Mouse (Mus musculus) limb, embryonic 13.5 days (tissue): ENCODE data around the gene Atp5l. TPM values are rescaled to one million over a fixed set of nuclear protein-coding genes. Genes with fewer than 3 reads are reported as not detected.

ENCODE experiments used
- ATAC-seq: fragments of 200-750 bp; cut with Nextera tagmentation; 2 replicates; pipeline ENCODE4 v1.8.0; 2017; ENCODE audit warnings: low read depth, moderate number of reproducible peaks, moderate TSS enrichment; ENCODE audit not compliant: low FRiP score
- H3K27ac ChIP-seq: fragments of 300-500 bp; sonication (generic); 2 replicates; pipeline ENCODE4 v1.5.1; 2015; ENCODE audit warnings: inconsistent platforms, mild to moderate bottlenecking, moderate library complexity
- H3K27me3 ChIP-seq: fragments of 300-500 bp; sonication (generic); 2 replicates; pipeline ENCODE4 v1.6.1; 2015; ENCODE audit warnings: mild to moderate bottlenecking, inconsistent platforms
- H3K36me3 ChIP-seq: fragments of 300-500 bp; sonication (generic); 2 replicates; pipeline ENCODE4 v1.6.1; 2015; ENCODE audit warnings: inconsistent platforms, mild to moderate bottlenecking, moderate library complexity
- H3K4me1 ChIP-seq: fragments of 300-500 bp; sonication (generic); 2 replicates; pipeline ENCODE4 v1.6.1; 2015; ENCODE audit warnings: inconsistent platforms
- H3K4me2 ChIP-seq: fragments of 300-500 bp; sonication (generic); replicated peaks from 2 replicates; pipeline ENCODE4 v1.6.1; 2015; ENCODE audit warnings: inconsistent platforms, mild to moderate bottlenecking, moderate library complexity
- H3K4me3 ChIP-seq: fragments of 300-500 bp; sonication (generic); 2 replicates; pipeline ENCODE4 v1.5.1; 2015; ENCODE audit warnings: moderate library complexity, mild to moderate bottlenecking, inconsistent platforms
- H3K9ac ChIP-seq: fragments of 300-500 bp; sonication (generic); 2 replicates; pipeline ENCODE4 v1.6.1; 2015; ENCODE audit warnings: mild to moderate bottlenecking, inconsistent platforms
- H3K9me3 ChIP-seq: fragments of 300-500 bp; sonication (generic); 2 replicates; pipeline ENCODE4 v1.6.1; 2016; ENCODE audit warnings: inconsistent platforms
- WGBS: fragments of 180-500 bp; shearing (Covaris S2); methylation state at CpG from one replicate; pipeline ENCODE4 v1.1.7; 2015; 5-methylcytosine and 5-hydroxymethylcytosine counted together
- polyA plus RNA-seq: library from polyadenylated mRNA; unstranded; fragments of >200 nt; fragmentation: Nextera tagmentation; extraction: Ambion mirVana; gene quantifications from 2 replicates; pipeline ENCODE4 v1.2.1, GENCODE M21; 2015

Atp5l gene
- polyA plus RNA-seq, 1 experiment from 2014 or later, result 613 TPM

GRCm38 (mm10) chr9:44891210-44891609 is 29.3 kb downstream of the Atp5l start:
- 83% methylated on average over 6 of the region's 6 CpGs for WGBS
- no peak overlapping the region for H3K4me2 ChIP-seq
- H3K9ac ChIP-seq, result no peak overlapping the region
- no peaks in the 10 kb centered on the region; the same call in 1 of the 2 replicates for H3K27me3 ChIP-seq
- no peaks in the 10 kb centered on the region for H3K9me3 ChIP-seq
- no peaks in the 10 kb centered on the region for H3K36me3 ChIP-seq
- no peak overlapping the region for H3K27ac ChIP-seq
- H3K4me3 ChIP-seq, result no peak overlapping the region
- no peaks in the 10 kb centered on the region for H3K4me1 ChIP-seq
- ATAC-seq, result no peak

DNA sequence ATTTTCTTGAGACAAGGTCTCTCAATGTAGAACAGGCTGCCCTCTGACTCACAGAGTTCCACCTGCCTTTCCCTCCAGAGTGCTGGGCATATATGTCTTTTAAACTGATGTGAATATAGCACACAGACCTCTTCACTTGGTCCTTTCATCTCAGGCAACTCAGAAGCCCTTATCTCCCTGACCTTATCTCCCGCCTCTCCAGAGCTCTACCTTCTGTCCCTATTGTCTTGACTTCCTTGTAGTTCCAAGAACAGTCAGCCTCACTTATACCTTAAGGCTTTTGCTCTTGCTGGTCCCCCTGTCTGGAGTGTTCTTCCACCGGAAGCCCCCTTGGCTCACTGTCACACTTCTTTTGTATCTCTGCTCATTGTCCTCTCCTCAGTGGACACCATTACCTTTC is 30.4 kb downstream of the Atp5l start:
- no peak overlapping the region; the same call in 1 of the 2 replicates for H3K9ac ChIP-seq
- H3K4me1 ChIP-seq, result no peaks in the 10 kb centered on the region
- no peak for ATAC-seq
- no peak overlapping the region for H3K4me2 ChIP-seq
- H3K9me3 ChIP-seq, result no peaks in the 10 kb centered on the region
- no peak overlapping the region for H3K27ac ChIP-seq
- H3K36me3 ChIP-seq, result no peaks in the 10 kb centered on the region
- no peaks in the 10 kb centered on the region; the same call in 1 of the 2 replicates for H3K27me3 ChIP-seq
- 58% methylated on average over 2 of the region's 2 CpGs for WGBS
- H3K4me3 ChIP-seq, result no peak overlapping the region

DNA sequence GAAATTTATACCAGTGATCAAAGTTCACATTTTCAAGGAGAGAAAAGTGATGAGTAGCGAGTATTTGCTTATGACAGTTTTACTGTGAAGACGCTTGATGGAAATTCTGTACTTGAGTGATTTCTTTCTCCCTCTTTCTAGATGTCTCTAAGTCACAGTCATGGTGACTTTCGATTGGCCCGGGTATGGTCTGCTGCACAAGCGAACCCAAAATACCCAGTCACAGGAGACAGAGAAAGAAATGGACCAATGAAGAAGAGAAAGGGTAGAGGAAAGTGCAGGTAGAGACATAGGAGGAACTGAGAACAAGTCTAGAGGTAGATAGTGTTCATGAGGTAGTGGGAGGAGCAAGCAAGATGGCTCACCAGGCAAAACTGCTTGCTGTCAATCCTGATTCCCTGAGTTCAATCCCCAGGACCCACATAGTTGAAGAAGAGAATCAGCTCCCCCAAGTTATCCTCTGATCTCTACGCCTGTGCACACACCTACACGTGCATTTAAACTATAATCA is 32.4 kb downstream of the Atp5l start:
- no peak overlapping the region for H3K9ac ChIP-seq
- 86% methylated on average over 7 of the region's 7 CpGs for WGBS
- H3K4me1 ChIP-seq, result peaks cover 3% of the 10 kb centered on the region
- no peak for ATAC-seq
- no peak overlapping the region for H3K4me3 ChIP-seq
- no peak overlapping the region for H3K27ac ChIP-seq
- H3K36me3 ChIP-seq, result no peaks in the 10 kb centered on the region
- H3K9me3 ChIP-seq, result no peaks in the 10 kb centered on the region
- no peaks in the 10 kb centered on the region; the same call in 1 of the 2 replicates for H3K27me3 ChIP-seq
- H3K4me2 ChIP-seq, result no peak overlapping the region

DNA sequence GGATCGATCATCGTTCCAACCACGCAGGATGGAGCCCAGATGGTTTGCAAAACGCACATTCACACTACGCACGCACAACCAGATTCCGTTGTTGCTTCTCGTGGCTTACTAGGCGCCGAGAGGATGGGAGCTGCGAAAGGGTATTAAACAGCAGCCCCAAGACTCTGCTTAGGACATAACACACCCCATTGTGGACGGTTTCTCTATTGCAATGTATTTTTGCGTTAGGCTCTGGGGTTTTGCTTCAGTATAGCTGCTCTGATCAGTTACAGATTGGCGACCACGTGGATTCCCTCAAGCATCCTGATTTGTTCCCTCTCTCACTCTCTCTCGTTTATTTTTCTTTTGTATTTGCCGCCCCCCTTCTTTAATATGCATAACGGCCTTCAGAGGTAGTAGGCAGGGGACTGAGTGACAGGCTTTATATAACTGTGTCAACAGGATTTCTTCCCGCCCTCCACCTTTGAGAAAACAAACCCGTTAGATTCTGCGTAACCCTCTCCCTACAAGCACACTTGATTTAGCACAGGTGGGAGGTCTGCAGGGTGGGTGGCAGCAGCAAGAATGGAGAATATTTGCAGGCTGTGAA is 37.5 kb downstream of the Atp5l start:
- peak; percentile 9 for ATAC-seq
- Histone ChIP-seq H3K4me3 (peak overlapping the region; percentile 87), H3K4me2 (peak overlapping the region; percentile 98), H3K27ac (peak overlapping the region; percentile 99; the same call in 1 of the 2 replicates), H3K9me3 (no peaks in the 10 kb centered on the region), H3K27me3 (no peaks in the 10 kb centered on the region), H3K4me1 (peaks cover 29% of the 10 kb centered on the region), H3K36me3 (no peaks in the 10 kb centered on the region), H3K9ac (peak overlapping the region; percentile 86)
- under 1% methylated on average over 21 of the region's 21 CpGs for WGBS

- Histone ChIP-seq H3K27ac (peak overlapping the region; percentile 99), H3K27me3 (no peaks in the 10 kb centered on the region), H3K36me3 (peaks cover 3% of the 10 kb centered on the region), H3K4me2 (peak overlapping the region; percentile 98), H3K9ac (peak overlapping the region; percentile 86), H3K4me3 (peak overlapping the region; percentile 87), H3K4me1 (peaks cover 34% of the 10 kb centered on the region), H3K9me3 (no peaks in the 10 kb centered on the region)
- ATAC-seq, result peak; percentile 63
- under 1% methylated on average over 26 of the region's 27 CpGs for WGBS
Measured at GRCm38 (mm10) chr9:44882436-44882980, 38.0 kb downstream of the Atp5l start.

- H3K36me3 ChIP-seq, result peaks cover 5% of the 10 kb centered on the region
- H3K4me3 ChIP-seq, result peak overlapping the region; percentile 87
- peaks cover 39% of the 10 kb centered on the region for H3K4me1 ChIP-seq
- peak overlapping the region; percentile 86 for H3K9ac ChIP-seq
- no peaks in the 10 kb centered on the region for H3K27me3 ChIP-seq
- under 1% methylated on average over 29 of the region's 29 CpGs for WGBS
- peak overlapping the region; percentile 99 for H3K27ac ChIP-seq
- H3K4me2 ChIP-seq, result peak overlapping the region; percentile 98
- ATAC-seq, result peak; percentile 67
- no peaks in the 10 kb centered on the region for H3K9me3 ChIP-seq
Measured at GRCm38 (mm10) chr9:44881941-44882435, 38.6 kb downstream of the Atp5l start.

- Histone ChIP-seq H3K9ac (peak within 1 kb of the TSS; percentile 97), H3K4me3 (peak within 1 kb of the TSS; percentile 87), H3K36me3 (peaks cover 5% of the 10 kb centered on the region), H3K27me3 (no peaks in the 10 kb centered on the region), H3K4me1 (peaks cover 45% of the 10 kb centered on the region), H3K27ac (peak within 1 kb of the TSS; percentile 99), H3K9me3 (no peaks in the 10 kb centered on the region), H3K4me2 (peak within 1 kb of the TSS; percentile 98)
- 1% methylated on average over 54 of the region's 71 CpGs for WGBS
- ATAC-seq, result peak; percentile 76
Measured at GRCm38 (mm10) chr9:44881221-44881871, 39.2 kb downstream of the Atp5l start, which contains the start of gene Kmt2a. Gene Kmt2a, minus strand, starts transcription at chr9:44881296.

GRCm38 (mm10) chr9:44880309-44881081 is 40.0 kb downstream of the Atp5l start:
- Histone ChIP-seq H3K27me3 (no peaks in the 10 kb centered on the region), H3K4me1 (peaks cover 53% of the 10 kb centered on the region), H3K9me3 (no peaks in the 10 kb centered on the region), H3K4me3 (peak overlapping the region; percentile 87), H3K27ac (peak overlapping the region; percentile 99), H3K36me3 (peaks cover 5% of the 10 kb centered on the region), H3K9ac (peak overlapping the region; percentile 97), H3K4me2 (peak overlapping the region; percentile 98)
- under 1% methylated on average over 42 of the region's 44 CpGs for WGBS
- peak; percentile 8; the same call in 1 of the 2 replicates for ATAC-seq

DNA sequence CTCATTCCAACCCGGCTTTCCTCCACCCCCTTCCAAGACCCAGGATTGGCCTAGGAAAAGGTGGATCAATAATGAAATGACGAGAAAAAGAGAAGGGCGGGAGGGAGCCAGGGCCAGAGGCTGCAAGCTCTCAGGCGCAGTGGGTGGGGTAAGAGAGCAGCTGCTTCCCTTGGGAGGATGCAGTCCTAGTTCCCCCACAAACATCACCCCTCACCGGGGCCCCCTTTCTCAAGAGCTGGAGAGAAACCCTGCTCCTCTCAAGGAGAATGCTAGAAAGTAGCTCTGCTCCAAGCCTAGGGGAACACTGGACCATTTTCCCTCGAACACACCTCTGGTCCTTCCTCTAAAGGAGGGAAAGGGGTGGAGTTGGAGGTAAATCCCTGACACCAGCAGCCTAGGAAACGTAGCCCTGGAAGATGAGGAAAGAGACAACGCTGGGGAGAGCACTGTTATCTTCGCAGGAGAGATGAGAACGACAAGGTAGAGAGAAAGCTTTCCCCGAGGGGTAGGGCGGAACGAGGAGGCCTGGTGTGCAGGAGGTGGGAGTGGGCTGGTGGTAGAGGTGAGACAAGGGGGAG is 40.8 kb downstream of the Atp5l start:
- no peak for ATAC-seq
- Histone ChIP-seq H3K27ac (peak overlapping the region; percentile 99; the same call in 1 of the 2 replicates), H3K4me3 (peak overlapping the region; percentile 87), H3K36me3 (peaks cover 5% of the 10 kb centered on the region), H3K27me3 (no peaks in the 10 kb centered on the region), H3K4me2 (peak overlapping the region; percentile 98), H3K9me3 (no peaks in the 10 kb centered on the region), H3K4me1 (peaks cover 58% of the 10 kb centered on the region), H3K9ac (peak overlapping the region; percentile 97)
- WGBS, result 1% methylated on average over 13 of the region's 13 CpGs

- Histone ChIP-seq H3K4me1 (peaks cover 67% of the 10 kb centered on the region), H3K9me3 (no peaks in the 10 kb centered on the region), H3K9ac (peak overlapping the region; percentile 97), H3K27me3 (no peaks in the 10 kb centered on the region), H3K4me2 (peak overlapping the region; percentile 98), H3K4me3 (peak overlapping the region; percentile 87), H3K36me3 (peaks cover 5% of the 10 kb centered on the region), H3K27ac (no peak overlapping the region)
- no peak for ATAC-seq
- WGBS, result 22% methylated on average over 9 of the region's 9 CpGs
Measured at GRCm38 (mm10) chr9:44878776-44879500, 41.6 kb downstream of the Atp5l start.

DNA sequence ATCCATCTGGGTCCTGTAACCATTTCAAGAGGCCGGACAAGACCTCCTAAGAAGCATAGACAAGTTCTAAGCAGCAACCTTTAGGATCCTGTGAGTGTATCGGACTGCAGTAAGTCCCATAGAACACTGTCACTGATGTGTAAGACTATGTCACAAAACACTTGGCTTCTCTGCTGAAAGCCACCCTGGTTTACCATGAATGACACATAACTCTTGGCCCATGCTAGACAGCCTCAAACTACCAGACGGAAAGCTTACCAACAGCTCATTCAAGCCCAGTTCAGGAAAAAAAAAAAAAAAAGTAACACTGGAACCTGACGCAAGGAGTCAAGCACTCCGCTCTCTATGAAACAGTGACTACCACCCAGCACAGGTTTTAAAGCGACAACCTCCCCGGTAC is 42.9 kb downstream of the Atp5l start:
- 82% methylated on average over 7 of the region's 7 CpGs for WGBS
- H3K4me3 ChIP-seq, result no peak overlapping the region
- peaks cover 71% of the 10 kb centered on the region for H3K4me1 ChIP-seq
- H3K9me3 ChIP-seq, result no peaks in the 10 kb centered on the region
- peak overlapping the region; percentile 98 for H3K4me2 ChIP-seq
- H3K9ac ChIP-seq, result 0 out of 2 replicates have a peak overlapping the region, but pooled peaks have one; percentile 2
- peaks cover 5% of the 10 kb centered on the region for H3K36me3 ChIP-seq
- ATAC-seq, result no peak
- H3K27me3 ChIP-seq, result no peaks in the 10 kb centered on the region
- no peak overlapping the region for H3K27ac ChIP-seq
